Mouse (Mus musculus): ENCODE data around the gene Olfr883.

DNA sequence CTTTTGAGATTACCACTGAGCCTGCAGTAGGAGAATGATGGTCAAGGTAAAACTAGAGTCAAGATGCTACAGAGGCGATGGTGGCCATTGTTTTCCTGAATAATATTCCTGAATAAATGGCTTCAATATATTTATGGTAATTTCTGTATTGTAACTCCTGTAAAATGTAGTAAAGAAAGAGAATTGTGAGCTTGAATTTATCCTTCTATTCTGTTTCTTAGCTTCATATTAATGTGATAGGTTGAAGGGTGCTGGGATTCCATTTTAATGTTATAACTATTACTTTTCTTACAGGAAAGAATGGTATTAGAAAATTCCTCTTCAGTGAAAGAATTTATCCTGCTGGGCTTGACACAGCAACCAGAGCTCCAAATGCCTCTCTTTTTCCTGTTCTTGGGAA is at the start of gene Olfr883:
- TF ChIP-seq CTCF (IDR thresholded peaks at IDR 0.05; ENCODE audit: low read depth), result no peak
- TF ChIP-seq EP300 (IDR thresholded peaks at IDR 0.05; ENCODE audit: low read depth), result no peak
